Mouse (Mus musculus): ENCODE results near the gene Zbtb16.

DNA sequence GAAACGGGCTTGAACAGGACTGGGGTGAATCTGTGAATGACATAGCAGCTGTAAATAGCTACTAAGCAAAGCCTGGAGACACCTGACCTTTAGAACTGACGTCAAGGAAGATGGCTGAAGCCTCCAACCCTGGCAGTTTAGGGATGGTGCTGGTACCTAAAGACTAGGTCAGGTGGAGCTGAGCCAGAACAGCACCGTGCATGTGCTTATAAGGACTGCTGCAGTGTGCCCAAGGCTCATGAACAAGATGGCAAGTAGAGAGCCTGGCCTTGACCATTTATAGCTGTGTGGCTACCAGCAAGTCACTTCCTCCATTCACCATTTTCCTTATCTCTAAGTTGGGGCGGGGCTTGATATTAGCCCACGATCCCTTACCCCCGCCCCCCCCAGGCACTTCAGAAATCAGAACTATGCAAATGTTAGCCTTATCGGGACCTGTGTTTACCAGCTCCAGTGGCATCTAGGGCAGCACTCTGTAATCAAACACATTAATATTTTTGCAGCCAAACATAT is 9.6 kb downstream of the Zbtb16 start:
- TF ChIP-seq CTCF (IDR thresholded peaks at IDR 0.05; ENCODE audit: insufficient read depth, low read depth, low read length) (no peak), POLR2A (IDR thresholded peaks at IDR 0.05; ENCODE audit: insufficient read depth, low read depth, low read length) (no peak)

All from olfactory bulb, adult 2 months (tissue).